Mouse (Mus musculus): ENCODE results near the gene Serpinh1.
A peak's percentile ranks its signal among the peaks of the same experiment; 100 is the strongest.
"Not testable (repeated sequence)": the region's sequence is repeated elsewhere in the genome, so short reads cannot be mapped to it uniquely, and the experiment has no call there.

The Serpinh1 gene

DNA sequence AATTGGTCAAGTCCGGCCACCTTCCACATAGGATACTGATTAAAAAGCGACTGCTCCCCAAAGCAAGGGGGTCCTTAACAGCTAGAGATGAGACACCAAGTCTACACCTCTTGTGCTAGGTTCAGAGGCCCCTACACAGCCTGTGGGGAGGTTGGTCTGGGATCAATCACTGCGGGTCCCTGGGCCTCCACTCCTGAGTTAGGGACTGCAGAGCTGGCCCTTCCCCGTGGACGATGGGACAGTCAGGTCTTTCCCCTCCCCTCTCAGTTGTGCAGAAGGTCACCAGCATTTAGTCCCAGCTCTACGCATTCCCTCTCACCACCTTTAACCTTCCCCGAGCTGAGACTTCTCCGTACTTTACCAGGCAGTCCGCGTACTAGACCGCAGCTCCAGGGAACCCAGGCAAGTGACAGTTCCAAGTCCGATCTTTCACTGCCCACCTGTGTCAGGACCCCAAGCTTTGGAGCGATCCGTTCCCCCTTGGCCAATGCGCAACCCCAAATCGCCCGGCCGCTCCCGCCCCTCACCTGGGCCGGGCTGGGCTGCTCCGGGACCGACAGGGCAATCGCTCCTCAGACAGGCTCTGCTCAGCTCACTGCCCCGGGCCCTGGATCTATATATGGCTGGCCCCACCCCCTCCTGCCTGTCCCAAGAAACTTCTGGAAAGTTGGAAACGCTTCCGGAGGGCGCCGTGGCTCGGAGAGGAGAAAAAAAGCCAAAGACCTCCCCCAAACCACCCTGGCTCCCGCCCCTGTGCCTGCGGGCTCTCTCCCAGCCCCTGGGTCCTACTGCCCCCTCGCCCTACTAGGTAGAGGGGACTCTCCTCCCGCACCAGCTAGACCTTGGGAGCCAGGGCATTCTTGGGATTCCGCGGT is at the start of gene Serpinh1:
Gene Serpinh1, minus strand, starts transcription at position 714 of the 875 bp plus-strand sequence.
- no peak for DNase-seq

DNA sequence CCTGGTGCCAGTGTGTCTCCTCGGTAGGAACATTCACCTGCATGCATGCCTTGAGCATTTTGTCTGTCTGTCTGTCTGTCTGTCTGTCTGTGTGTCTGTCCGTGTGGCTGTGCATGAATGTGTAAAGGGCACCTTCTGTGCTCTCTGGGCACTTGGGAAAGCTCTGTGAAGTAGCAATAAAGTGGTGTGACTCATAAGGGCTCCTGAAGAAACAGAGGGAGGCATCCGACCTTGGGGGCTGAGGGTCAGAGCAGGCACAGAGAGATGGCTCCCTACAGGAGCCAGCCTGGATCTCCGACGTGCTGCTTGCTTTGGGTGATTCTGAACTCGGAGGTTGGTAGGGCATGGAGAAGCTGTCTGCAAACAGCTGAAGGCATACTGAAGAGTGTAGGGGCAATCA is 49.4 kb upstream of the Serpinh1 start:
- no peak for DNase-seq

DNA sequence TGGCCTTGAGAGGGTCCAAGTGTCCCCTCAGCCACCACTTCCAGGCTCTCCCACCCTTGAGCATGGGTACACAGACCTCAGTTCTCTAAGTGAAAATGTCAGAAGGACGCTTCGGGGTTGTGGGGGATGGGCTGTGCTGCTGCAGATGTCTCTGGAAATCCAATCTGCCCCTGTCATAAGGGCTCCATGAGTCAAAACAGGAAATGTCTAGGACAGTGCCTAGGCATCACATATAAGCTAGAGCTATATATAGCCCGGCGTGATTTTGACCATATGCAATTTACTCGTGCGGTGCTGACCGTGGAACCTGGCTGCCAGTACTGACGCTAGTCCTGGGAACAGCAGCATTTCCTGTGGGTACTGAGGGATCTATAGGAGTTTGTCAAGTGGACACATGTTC is 48.3 kb upstream of the Serpinh1 start:
- DNase-seq: no peak

DNA sequence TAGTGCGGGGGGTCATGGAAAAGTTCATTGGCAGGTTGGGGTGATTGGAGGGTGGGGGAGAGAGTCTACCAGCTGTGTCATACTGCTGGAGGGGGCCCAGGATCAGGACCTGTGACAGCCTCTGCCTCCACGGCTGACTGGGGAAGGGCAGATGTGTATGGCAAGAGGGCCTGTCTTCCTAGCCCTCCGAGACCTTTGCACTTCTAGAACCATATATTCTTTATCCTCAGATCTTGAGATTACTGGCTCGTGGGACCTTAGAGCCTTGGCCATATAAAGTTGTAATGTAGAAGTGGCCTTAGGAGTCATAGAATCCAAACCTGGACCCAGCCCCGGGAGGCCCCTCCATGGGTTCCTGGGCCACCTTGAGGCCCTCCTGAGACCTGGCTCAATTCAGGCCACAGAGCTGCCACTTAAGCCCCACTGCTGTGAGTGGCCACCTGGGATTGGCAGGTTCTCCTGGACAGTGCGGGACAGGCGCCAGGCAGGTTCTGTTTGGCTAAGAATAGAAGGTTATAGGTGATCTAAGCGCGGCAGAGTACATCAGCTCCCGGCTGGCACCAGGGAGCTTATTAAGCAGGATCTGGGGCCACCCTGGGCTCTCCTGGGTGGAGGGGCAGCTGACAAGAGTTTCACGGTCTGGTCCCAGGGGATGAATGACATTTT is 44.1 kb upstream of the Serpinh1 start:
- DNase-seq: peak; percentile 80

DNA sequence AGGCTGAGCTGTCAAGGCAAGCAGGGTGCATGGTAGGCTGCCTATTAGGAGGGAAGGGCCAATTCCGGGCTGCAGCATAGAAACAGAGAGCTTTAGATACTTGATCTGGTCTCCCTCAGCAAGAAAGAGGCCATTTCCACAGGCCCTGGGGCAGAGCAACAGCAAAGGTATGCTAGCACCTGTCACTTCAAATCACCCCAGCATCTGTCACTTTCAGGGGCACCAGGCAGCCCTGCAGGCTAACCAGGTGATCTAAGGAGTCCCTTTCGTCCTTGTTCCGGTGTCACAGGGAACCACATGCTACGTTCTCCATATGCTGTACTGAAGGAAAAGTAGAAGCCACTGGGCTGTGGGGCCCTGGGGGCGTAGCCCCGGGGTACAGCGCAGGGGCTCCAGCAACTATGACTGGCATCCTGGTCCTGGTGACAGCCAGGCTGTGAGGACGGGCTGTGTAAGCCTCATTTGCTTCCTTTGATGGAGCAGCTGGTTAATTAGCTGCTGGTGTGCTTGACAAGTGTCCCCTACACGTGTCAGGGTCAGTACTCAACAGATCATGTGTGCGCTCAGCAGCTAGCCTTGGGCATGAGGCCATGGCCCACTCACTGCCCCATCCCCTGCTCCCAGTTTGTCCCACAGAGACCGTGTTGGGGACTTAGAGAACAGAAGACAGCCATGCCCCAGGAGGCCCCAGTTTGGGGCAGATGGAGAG is 43.0 kb upstream of the Serpinh1 start:
- DNase-seq: peak; percentile 61

DNA sequence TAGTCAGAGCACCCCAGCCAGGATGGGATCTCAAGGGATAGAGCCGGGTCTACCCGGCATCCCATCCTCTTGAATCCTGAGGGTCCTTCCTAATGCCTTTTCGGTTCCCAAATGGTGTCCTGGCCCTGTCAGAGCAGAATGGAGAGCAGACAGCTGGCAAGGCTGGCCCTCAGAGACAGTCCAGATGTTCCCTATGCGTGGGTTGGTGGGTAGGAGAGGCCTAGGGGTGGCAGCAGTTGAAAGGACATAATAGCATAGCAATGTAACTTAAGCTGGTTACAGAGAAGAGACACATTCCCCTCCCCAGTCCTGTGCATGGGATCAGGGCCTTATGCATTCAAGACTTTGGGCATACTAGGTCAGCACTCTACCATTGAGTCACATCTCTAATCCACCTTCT is 42.3 kb upstream of the Serpinh1 start:
- DNase-seq: no peak

- DNase-seq: peak; percentile 60
These were observed 40.8 kb upstream of the Serpinh1 start for GRCm38 (mm10) chr7:99393711-99394325.

GRCm38 (mm10) chr7:99392696-99393095 is 39.7 kb upstream of the Serpinh1 start:
- DNase-seq: no peak

GRCm38 (mm10) chr7:99390559-99390958 is 37.5 kb upstream of the Serpinh1 start:
- DNase-seq: no peak

- DNase-seq: peak; percentile 81
These were observed 34.3 kb upstream of the Serpinh1 start for GRCm38 (mm10) chr7:99387356-99387755.

- DNase-seq: peak; percentile 62
These were observed 33.8 kb upstream of the Serpinh1 start for GRCm38 (mm10) chr7:99386811-99387210.

DNA sequence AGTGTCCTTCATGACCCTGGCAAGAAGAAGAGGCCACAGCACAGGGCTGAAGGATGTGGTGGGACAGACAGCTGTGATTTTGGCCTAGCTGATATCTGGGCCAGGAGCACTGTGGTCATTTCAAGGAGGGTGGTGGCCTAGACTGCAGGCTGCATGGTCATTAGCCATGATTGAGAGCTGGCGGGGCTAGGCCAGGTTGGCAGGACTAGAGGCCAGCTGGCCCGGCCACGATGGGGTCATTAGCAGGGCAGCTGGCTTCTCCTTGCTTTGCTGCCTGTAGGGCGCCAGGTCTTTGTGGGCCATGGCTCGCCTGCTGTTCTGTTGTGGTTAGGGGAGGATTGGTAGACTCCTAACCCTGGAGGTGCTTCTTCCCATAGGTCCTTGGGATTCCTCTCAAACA is 33.0 kb upstream of the Serpinh1 start:
- DNase-seq: peak; percentile 82

DNA sequence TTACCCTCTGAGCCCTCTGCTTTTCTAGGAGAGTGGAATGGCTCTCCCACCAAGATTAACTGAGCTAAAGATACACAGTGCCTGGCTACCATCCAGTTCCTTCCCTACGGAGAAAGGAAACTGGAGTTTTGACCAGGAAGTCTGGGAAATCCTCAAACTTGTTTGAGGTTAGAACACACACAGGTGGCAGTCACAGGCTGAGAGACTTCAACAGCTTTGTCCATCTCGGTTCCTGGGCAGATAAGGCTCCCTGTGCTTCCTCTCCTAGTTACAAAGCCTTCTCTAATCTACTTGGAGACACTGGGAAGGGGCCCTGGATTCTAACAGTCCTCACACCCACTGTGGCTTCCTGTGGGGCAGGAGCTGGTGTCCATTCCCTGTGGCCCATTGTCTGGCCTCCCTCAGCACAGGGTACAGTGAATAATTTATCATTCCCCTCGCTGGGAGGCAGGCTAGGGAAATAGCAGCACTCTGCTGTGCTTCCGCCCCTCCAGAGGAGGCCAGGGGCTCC is 31.1 kb upstream of the Serpinh1 start:
- peak; percentile 39 for DNase-seq

GRCm38 (mm10) chr7:99383246-99383645 is 30.2 kb upstream of the Serpinh1 start:
- DNase-seq: peak; percentile 65

- DNase-seq: peak; percentile 54
These were observed 29.3 kb upstream of the Serpinh1 start for GRCm38 (mm10) chr7:99382088-99383000.

DNA sequence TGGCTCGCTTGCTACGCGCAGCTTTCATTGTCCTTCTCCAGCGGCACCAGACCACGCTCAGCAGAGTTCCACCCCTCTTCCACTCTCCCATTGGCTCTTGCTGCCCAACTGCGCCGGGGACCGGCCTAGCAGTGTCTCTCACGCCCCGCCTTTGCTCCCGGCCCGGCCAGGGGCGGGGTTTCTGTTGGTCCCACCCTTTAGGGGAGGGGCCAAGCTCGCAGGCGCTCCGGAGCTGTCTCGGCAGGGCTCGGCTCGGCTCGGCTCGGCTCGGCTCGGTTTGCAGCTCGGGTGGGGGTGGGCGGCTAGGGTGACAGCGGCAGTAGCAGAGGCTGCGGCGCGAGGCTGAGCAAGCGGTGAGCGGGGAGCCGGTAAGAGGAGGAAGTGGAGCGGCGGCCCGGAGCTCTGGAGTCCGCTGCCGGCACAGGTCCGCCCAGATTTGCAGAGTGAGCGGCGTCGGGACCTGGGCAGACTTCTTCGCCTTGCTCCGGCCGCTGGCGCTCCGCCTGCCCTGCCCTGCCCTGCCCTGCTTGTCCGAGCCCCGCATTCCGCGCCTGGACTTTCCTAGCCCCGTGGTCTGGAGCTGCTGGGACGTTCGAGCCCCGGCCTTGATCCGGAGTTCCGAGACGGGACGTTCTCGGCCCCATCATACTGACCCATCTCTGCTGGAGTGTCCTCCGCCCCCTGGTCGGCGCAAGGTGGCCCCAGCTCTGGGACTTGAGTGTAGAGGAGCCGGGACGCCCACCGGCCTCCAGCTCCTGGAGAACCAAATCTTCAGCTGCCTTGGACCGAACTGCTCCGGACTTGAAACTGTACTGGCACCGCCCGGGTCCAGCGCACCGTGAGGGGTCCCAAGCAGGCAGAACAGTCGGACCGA is 28.4 kb upstream of the Serpinh1 start, which contains the start of gene Gdpd5:
Gene Gdpd5, plus strand, starts transcription at position 201 of the 874 bp plus-strand sequence.
- DNase-seq: peak; percentile 98

- peak; percentile 55 for DNase-seq
These were observed 27.6 kb upstream of the Serpinh1 start for GRCm38 (mm10) chr7:99380491-99381213.

DNA sequence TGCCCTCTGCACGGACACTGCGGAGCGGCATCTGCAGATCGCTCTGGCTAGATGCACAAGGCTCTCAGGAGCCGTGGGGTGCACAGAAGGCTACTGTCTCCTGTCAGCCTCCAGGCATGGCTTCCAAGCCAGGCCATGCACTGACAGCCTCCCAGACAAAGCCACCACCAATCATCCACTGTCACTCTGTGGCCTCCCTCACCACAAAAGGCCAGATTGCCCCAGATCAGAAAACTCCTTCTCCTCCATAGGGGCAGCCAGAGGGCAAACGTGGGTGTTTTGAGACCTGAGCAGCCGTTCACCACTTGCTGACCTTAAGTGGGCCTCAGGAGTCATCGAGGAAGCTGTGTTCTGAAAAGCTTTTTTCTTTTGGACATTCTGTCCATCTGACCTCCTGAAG is 25.8 kb upstream of the Serpinh1 start:
- DNase-seq: no peak

DNA sequence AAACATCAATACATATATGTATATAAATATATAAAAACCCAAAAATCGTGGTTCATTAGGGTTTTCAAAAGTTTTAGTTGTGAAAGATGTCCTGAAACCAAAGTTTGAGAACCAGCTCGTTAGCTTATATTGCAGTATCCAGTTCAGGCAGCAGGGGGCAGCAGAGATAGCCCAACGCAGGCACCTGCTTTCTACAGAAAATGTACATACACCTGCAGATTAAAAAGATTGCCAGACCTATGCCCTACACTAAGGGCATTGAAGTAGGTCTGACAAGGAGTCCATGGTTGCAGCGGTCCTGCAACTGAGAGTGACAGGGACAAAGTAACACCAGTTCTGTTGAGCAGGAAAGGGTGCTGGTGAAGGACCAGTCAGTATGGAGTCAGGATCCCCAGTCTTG is 22.4 kb upstream of the Serpinh1 start:
- peak; percentile 59 for DNase-seq

DNA sequence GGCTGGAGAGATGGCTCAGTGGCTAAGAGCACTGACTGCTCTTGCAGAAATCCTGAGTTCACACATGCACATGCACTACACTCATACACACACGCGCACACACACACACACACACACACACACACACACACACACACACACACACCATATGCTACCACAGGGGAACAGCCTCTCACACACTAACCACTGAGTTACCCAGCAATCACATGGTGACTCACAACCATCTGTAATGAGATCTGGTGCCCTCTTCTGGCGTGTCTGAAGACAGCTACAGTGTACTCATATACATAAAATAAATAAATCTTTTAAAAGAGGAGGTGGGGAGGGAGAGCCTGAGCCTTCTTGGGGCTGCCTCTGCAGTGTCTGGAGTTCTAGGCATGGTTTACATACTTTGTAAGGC is 21.3 kb upstream of the Serpinh1 start:
- not testable (repeated sequence) for DNase-seq
